ENCODE assay signal across 24 mouse cellular contexts in genomic region chr16:87574160-87574559, GRCm38 (mm10). TPM values are rescaled to one million over a fixed set of nuclear protein-coding genes. Genes with fewer than 3 reads are reported as not detected.
"Had no signal": no experiment of that assay in that cellular context is flagged by ENCODE, and none has a peak within 500 bp of the region (broad histone marks: within the 10 kb centered on the region; RNA-seq: fewer than 3 reads in every experiment).

No protein-coding gene starts in this region.

- H3K36me3 ChIP-seq: lung, embryonic 15.5 days; midbrain, embryonic 13.5 days; midbrain, embryonic 15.5 days; neural tube, embryonic 13.5 days; neural tube, embryonic 15.5 days had no signal

- DNase-seq: liver, postnatal 0 days; lung, adult 2 months; lung, postnatal 14 days; lung, postnatal 36 days; retina, postnatal 1 day; right cerebral cortex, adult 18-20 months; right cerebral cortex, postnatal 25 days; right cerebral cortex, postnatal 4 days; spleen, adult 18-20 months; thymus, adult 18-20 months; thymus, postnatal 14 days; thymus, postnatal 36 days had no signal

- H3K27me3 ChIP-seq: lung, embryonic 15.5 days; megakaryocyte, embryonic 14.5 days; midbrain, embryonic 13.5 days; midbrain, embryonic 15.5 days; neural tube, embryonic 13.5 days; neural tube, embryonic 15.5 days had no signal

- H3K27ac ChIP-seq: lung, embryonic 15.5 days; macrophage; midbrain, embryonic 13.5 days; midbrain, embryonic 15.5 days; neural tube, embryonic 13.5 days; neural tube, embryonic 15.5 days had no signal

- H3K9me3 ChIP-seq: lung, embryonic 15.5 days; midbrain, embryonic 13.5 days; midbrain, embryonic 15.5 days; neural tube, embryonic 13.5 days; neural tube, embryonic 15.5 days had no signal

- H3K4me1 ChIP-seq: lung, embryonic 15.5 days; midbrain, embryonic 13.5 days; midbrain, embryonic 15.5 days; neural tube, embryonic 13.5 days; neural tube, embryonic 15.5 days had no signal

- H3K4me3 ChIP-seq: lung, embryonic 15.5 days; megakaryocyte, embryonic 14.5 days; midbrain, embryonic 13.5 days; midbrain, embryonic 15.5 days; neural tube, embryonic 13.5 days; neural tube, embryonic 15.5 days had no signal

- H3K9ac ChIP-seq: liver, postnatal 0 days; lung, embryonic 15.5 days; midbrain, embryonic 13.5 days; midbrain, embryonic 15.5 days; neural tube, embryonic 13.5 days; neural tube, embryonic 15.5 days had no signal

- H3K4me2 ChIP-seq: lung, embryonic 15.5 days; midbrain, embryonic 11.5 days; midbrain, embryonic 13.5 days; midbrain, embryonic 15.5 days; neural tube, embryonic 13.5 days; neural tube, embryonic 15.5 days had no signal

RNA-seq across cellular contexts. Expression of gene Map3k7cl, which starts 21.0 kb away (rescaled TPM):
- total RNA-seq: megakaryocyte progenitor cell, adult 5-6 weeks; monocyte, adult 5-6 weeks had no signal
- polyA plus RNA-seq: liver, postnatal 0 days; macrophage; midbrain, embryonic 11.5 days; midbrain, embryonic 13.5 days; midbrain, postnatal 0 days; neural tube, embryonic 11.5 days; neural tube, embryonic 13.5 days had no signal
